Mouse (Mus musculus): ENCODE results near the gene Frs3. TPM values are rescaled to one million over a fixed set of nuclear protein-coding genes. Genes with fewer than 3 reads are reported as not detected.

The Frs3 gene
- polyA plus RNA-seq, 1 experiment from 2014 or later = 6.8 TPM

GRCm38 (mm10) chr17:47694503-47695336 is 5.9 kb downstream of the Frs3 start, which contains the start of gene Prickle4:
Prickle4 (minus strand) TSS chr17:47694736.
- peak within 1 kb of the TSS; percentile 84 for H3K9ac ChIP-seq (ENCODE audit: low read depth, low read length)
- WGBS = under 1% methylated on average over 82 of the region's 82 CpGs
- peak within 1 kb of the TSS; percentile 74 for H3K27ac ChIP-seq
- peak; percentile 85 for TF ChIP-seq CTCF (IDR thresholded peaks at IDR 0.05; ENCODE audit: low read depth)
- peaks cover 5% of the 10 kb centered on the region; the same call in 1 of the 2 replicates for H3K4me1 ChIP-seq (replicated peaks; ENCODE audit: insufficient read depth, low read length)
- peaks cover 4% of the 10 kb centered on the region; the same call in 1 of the 2 replicates for H3K36me3 ChIP-seq (ENCODE audit: insufficient read depth, low read length)
- no peaks in the 10 kb centered on the region for H3K9me3 ChIP-seq (replicated peaks; ENCODE audit: low read length)
- peak; percentile 97 for DNase-seq (ENCODE audit: low spot score)
- peak within 1 kb of the TSS; percentile 87 for H3K4me3 ChIP-seq (replicated peaks; ENCODE audit: low read depth, low read length)
- H3K27me3 ChIP-seq (ENCODE audit: insufficient read depth, low read length) = no peaks in the 10 kb centered on the region
- peak within 1 kb of the TSS; percentile 75 for H3K4me2 ChIP-seq (ENCODE audit: low read length)
- peak; percentile 94 for ATAC-seq (replicated peaks; ENCODE audit: low FRiP score, low read depth)

- Histone ChIP-seq H3K27me3 (ENCODE audit: insufficient read depth, low read length) (no peaks in the 10 kb centered on the region), H3K4me1 (replicated peaks; ENCODE audit: insufficient read depth, low read length) (peaks cover 5% of the 10 kb centered on the region; the same call in 1 of the 2 replicates), H3K4me3 (replicated peaks; ENCODE audit: low read depth, low read length) (peak overlapping the region; percentile 87), H3K9ac (ENCODE audit: low read depth, low read length) (peak overlapping the region; percentile 84), H3K9me3 (replicated peaks; ENCODE audit: low read length) (no peaks in the 10 kb centered on the region), H3K36me3 (ENCODE audit: insufficient read depth, low read length) (peaks cover 5% of the 10 kb centered on the region; the same call in 1 of the 2 replicates), H3K27ac (peak overlapping the region; percentile 61; the same call in 1 of the 2 replicates), H3K4me2 (ENCODE audit: low read length) (peak overlapping the region; percentile 75)
- ATAC-seq (replicated peaks; ENCODE audit: low FRiP score, low read depth) (0 out of 2 replicates have a peak, but pooled peaks have one; percentile 0), DNase-seq (ENCODE audit: low spot score) (peak; percentile 56)
- TF ChIP-seq CTCF (IDR thresholded peaks at IDR 0.05; ENCODE audit: low read depth) = no peak
- 2% methylated on average over 16 of the region's 23 CpGs for WGBS
These were observed 6.5 kb downstream of the Frs3 start for GRCm38 (mm10) chr17:47695337-47695710.

GRCm38 (mm10) chr17:47698156-47698555 is 9.3 kb downstream of the Frs3 start:
- Histone ChIP-seq H3K9ac (ENCODE audit: low read depth, low read length) (no peak overlapping the region), H3K4me1 (replicated peaks; ENCODE audit: insufficient read depth, low read length) (peaks cover 5% of the 10 kb centered on the region; the same call in 1 of the 2 replicates), H3K4me3 (replicated peaks; ENCODE audit: low read depth, low read length) (no peak overlapping the region), H3K4me2 (ENCODE audit: low read length) (no peak overlapping the region), H3K27me3 (ENCODE audit: insufficient read depth, low read length) (no peaks in the 10 kb centered on the region), H3K36me3 (ENCODE audit: insufficient read depth, low read length) (peaks cover 12% of the 10 kb centered on the region), H3K9me3 (replicated peaks; ENCODE audit: low read length) (no peaks in the 10 kb centered on the region), H3K27ac (no peak overlapping the region)
- WGBS = 82% methylated on average over 10 of the region's 10 CpGs
- no peak for TF ChIP-seq CTCF (IDR thresholded peaks at IDR 0.05; ENCODE audit: low read depth)
- no peak for ATAC-seq (replicated peaks; ENCODE audit: low FRiP score, low read depth)
- peak; percentile 21 for DNase-seq (ENCODE audit: low spot score)

- Histone ChIP-seq H3K9ac (ENCODE audit: low read depth, low read length) (no peak overlapping the region), H3K4me3 (replicated peaks; ENCODE audit: low read depth, low read length) (no peak overlapping the region), H3K27me3 (ENCODE audit: insufficient read depth, low read length) (no peaks in the 10 kb centered on the region), H3K9me3 (replicated peaks; ENCODE audit: low read length) (no peaks in the 10 kb centered on the region), H3K36me3 (ENCODE audit: insufficient read depth, low read length) (peaks cover 19% of the 10 kb centered on the region), H3K4me1 (replicated peaks; ENCODE audit: insufficient read depth, low read length) (peaks cover 5% of the 10 kb centered on the region; the same call in 1 of the 2 replicates), H3K27ac (no peak overlapping the region), H3K4me2 (ENCODE audit: low read length) (no peak overlapping the region)
- no peak for ATAC-seq (replicated peaks; ENCODE audit: low FRiP score, low read depth)
- 65% methylated on average over 2 of the region's 2 CpGs for WGBS
- DNase-seq (ENCODE audit: low spot score) = no peak
- TF ChIP-seq CTCF (IDR thresholded peaks at IDR 0.05; ENCODE audit: low read depth) = no peak
These were observed 10.2 kb downstream of the Frs3 start for GRCm38 (mm10) chr17:47699055-47699454.

GRCm38 (mm10) chr17:47701793-47702192 is 13.0 kb downstream of the Frs3 start:
- no peak overlapping the region for H3K9ac ChIP-seq (ENCODE audit: low read depth, low read length)
- ATAC-seq (replicated peaks; ENCODE audit: low FRiP score, low read depth) = no peak
- WGBS = 76% methylated on average over 9 of the region's 9 CpGs
- H3K9me3 ChIP-seq (replicated peaks; ENCODE audit: low read length) = no peaks in the 10 kb centered on the region
- no peak overlapping the region for H3K27ac ChIP-seq
- no peak overlapping the region for H3K4me2 ChIP-seq (ENCODE audit: low read length)
- no peaks in the 10 kb centered on the region for H3K27me3 ChIP-seq (ENCODE audit: insufficient read depth, low read length)
- TF ChIP-seq CTCF (IDR thresholded peaks at IDR 0.05; ENCODE audit: low read depth) = no peak
- no peaks in the 10 kb centered on the region for H3K4me1 ChIP-seq (replicated peaks; ENCODE audit: insufficient read depth, low read length)
- peaks cover 19% of the 10 kb centered on the region for H3K36me3 ChIP-seq (ENCODE audit: insufficient read depth, low read length)
- no peak for DNase-seq (ENCODE audit: low spot score)
- no peak overlapping the region for H3K4me3 ChIP-seq (replicated peaks; ENCODE audit: low read depth, low read length)

- Histone ChIP-seq H3K36me3 (ENCODE audit: insufficient read depth, low read length) (peaks cover 19% of the 10 kb centered on the region), H3K4me3 (replicated peaks; ENCODE audit: low read depth, low read length) (no peak overlapping the region), H3K4me1 (replicated peaks; ENCODE audit: insufficient read depth, low read length) (no peaks in the 10 kb centered on the region), H3K27me3 (ENCODE audit: insufficient read depth, low read length) (no peaks in the 10 kb centered on the region), H3K4me2 (ENCODE audit: low read length) (no peak overlapping the region), H3K9me3 (replicated peaks; ENCODE audit: low read length) (no peaks in the 10 kb centered on the region), H3K27ac (no peak overlapping the region), H3K9ac (ENCODE audit: low read depth, low read length) (no peak overlapping the region)
- WGBS = 56% methylated on average over 28 of the region's 28 CpGs
- ATAC-seq (replicated peaks; ENCODE audit: low FRiP score, low read depth) (no peak), DNase-seq (ENCODE audit: low spot score) (no peak)
- TF ChIP-seq CTCF (IDR thresholded peaks at IDR 0.05; ENCODE audit: low read depth) = no peak
These were observed 13.9 kb downstream of the Frs3 start for GRCm38 (mm10) chr17:47702548-47703345.

Measured in kidney, postnatal 0 days (tissue).